Mouse (Mus musculus) C2C12 (cell line): ENCODE data around the gene Usp32.

Experiments
- CEBPB ChIP-seq: IDR thresholded peaks from one replicate; pipeline ENCODE4 v1.6.1; 2011; ENCODE audit warnings: low read depth, mild to moderate bottlenecking, control low read depth, moderate library complexity
- CTCF ChIP-seq: IDR thresholded peaks from one replicate; pipeline ENCODE4 v1.5.1; 2011; ENCODE audit not compliant: control insufficient read depth, insufficient read depth, insufficient read length
- FOSL1 ChIP-seq: IDR thresholded peaks from one replicate; pipeline ENCODE4 v1.8.0; 2011; ENCODE audit warnings: mild to moderate bottlenecking, low read length; ENCODE audit not compliant: poor library complexity, insufficient read depth, severe bottlenecking
- MAX ChIP-seq: IDR thresholded peaks from one replicate; pipeline ENCODE4 v1.6.1; 2011; ENCODE audit warnings: mild to moderate bottlenecking, control low read depth
- MYOD1 ChIP-seq: IDR thresholded peaks from one replicate; pipeline ENCODE4 v1.6.1; 2011; ENCODE audit warnings: low read depth; ENCODE audit not compliant: control insufficient read depth, insufficient read length
- MYOG ChIP-seq: IDR thresholded peaks from one replicate; pipeline ENCODE4 v1.6.1; 2011; ENCODE audit not compliant: control insufficient read depth, insufficient read length; ENCODE audit errors: extremely low read depth

DNA sequence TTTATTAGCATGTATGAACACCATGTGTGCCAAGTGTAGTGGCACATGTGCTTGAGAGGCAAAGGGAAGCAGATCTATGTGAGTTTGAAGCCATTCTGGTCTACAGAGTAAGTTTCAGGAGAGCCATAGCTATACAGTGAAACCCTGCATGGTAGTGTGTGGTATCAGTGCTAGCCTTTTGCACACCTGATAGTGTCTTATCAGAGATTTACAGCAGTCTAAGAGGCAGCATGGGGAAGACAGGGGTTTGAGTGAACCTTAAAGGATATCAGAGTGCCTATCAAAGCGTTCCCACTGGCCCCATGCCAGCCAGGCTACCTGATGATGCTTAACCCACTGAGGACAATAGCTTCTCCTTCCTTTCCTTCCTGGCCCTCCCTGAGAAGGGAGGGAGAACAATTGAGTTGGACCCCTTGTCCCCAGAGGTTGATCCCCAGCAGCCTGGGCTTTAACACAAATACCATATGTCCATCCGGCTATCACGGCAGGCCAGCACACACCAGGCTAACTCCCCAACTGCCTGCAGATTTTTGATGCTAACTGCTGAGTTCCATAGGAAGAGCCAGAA lies 162.5 kb downstream of the Usp32 start:
- TF ChIP-seq CTCF (no peak), MAX (no peak), MYOD1 (no peak), FOSL1 (no peak), MYOG (no peak), CEBPB (no peak)
